Mouse (Mus musculus): ENCODE measurements around the gene Fadd.

- TF ChIP-seq CTCF (conservative IDR thresholded peaks at IDR 0.05; ENCODE audit: low read length) (no peak), POU5F1 (IDR thresholded peaks at IDR 0.05; ENCODE audit: borderline replicate concordance, low read length) (no peak), NANOG (IDR thresholded peaks at IDR 0.05; ENCODE audit: borderline replicate concordance, low read length) (no peak)
Observed at GRCm38 (mm10) chr7:144627606-144628333, 45.5 kb upstream of the Fadd start.

All from E14TG2a.4 (cell line).